Mouse (Mus musculus) A20 (cell line): ENCODE data around the gene Wdr49.

Experiments used
- DNase-seq: peaks from one replicate; pipeline ENCODE4 v3.0.0-alpha.2; 2011; ENCODE audit warnings: low read depth, low spot score

Wdr49 gene

GRCm38 (mm10) chr3:75482056-75482455 is at the start of gene Wdr49:
TSS of gene Wdr49 (minus strand) at chr3:75482156.
- no peak for DNase-seq

- no peak for DNase-seq
Observed at GRCm38 (mm10) chr3:75531074-75531473, 49.1 kb upstream of the Wdr49 start.

- DNase-seq: no peak
Observed at GRCm38 (mm10) chr3:75522527-75522926, 40.6 kb upstream of the Wdr49 start.

- no peak for DNase-seq
Observed at GRCm38 (mm10) chr3:75521314-75521713, 39.4 kb upstream of the Wdr49 start.

GRCm38 (mm10) chr3:75517631-75518250 is 35.8 kb upstream of the Wdr49 start:
- DNase-seq: peak; percentile 57

GRCm38 (mm10) chr3:75498961-75499960 is 17.3 kb upstream of the Wdr49 start:
- DNase-seq: peak; percentile 71

GRCm38 (mm10) chr3:75492913-75493312 is 11.0 kb upstream of the Wdr49 start:
- no peak for DNase-seq

- no peak for DNase-seq
Observed at GRCm38 (mm10) chr3:75475106-75475505, 6.8 kb downstream of the Wdr49 start.

GRCm38 (mm10) chr3:75474657-75475056 is 7.3 kb downstream of the Wdr49 start:
- no peak for DNase-seq

GRCm38 (mm10) chr3:75468154-75468553 is 13.8 kb downstream of the Wdr49 start:
- no peak for DNase-seq

GRCm38 (mm10) chr3:75430564-75431181 is 51.3 kb downstream of the Wdr49 start:
- no peak for DNase-seq

- no peak for DNase-seq
Observed at GRCm38 (mm10) chr3:75395918-75396317, 86.0 kb downstream of the Wdr49 start.

GRCm38 (mm10) chr3:75395121-75395895 is 86.6 kb downstream of the Wdr49 start:
- DNase-seq: no peak

GRCm38 (mm10) chr3:75394487-75394886 is 87.5 kb downstream of the Wdr49 start:
- DNase-seq: no peak

- DNase-seq: no peak
Observed at GRCm38 (mm10) chr3:75381776-75382175, 100.2 kb downstream of the Wdr49 start.

GRCm38 (mm10) chr3:75353972-75354371 is 128.0 kb downstream of the Wdr49 start:
- no peak for DNase-seq

GRCm38 (mm10) chr3:75337196-75337595 is 144.8 kb downstream of the Wdr49 start:
- DNase-seq: no peak

- DNase-seq: no peak
Observed at GRCm38 (mm10) chr3:75320999-75321398, 161.0 kb downstream of the Wdr49 start.

GRCm38 (mm10) chr3:75308861-75309260 is 173.1 kb downstream of the Wdr49 start:
- no peak for DNase-seq

- DNase-seq: no peak
Observed at GRCm38 (mm10) chr3:75308228-75308627, 173.7 kb downstream of the Wdr49 start.

- no peak for DNase-seq
Observed at GRCm38 (mm10) chr3:75305584-75305983, 176.4 kb downstream of the Wdr49 start.
